Mouse (Mus musculus): ENCODE results near the gene Neu2.

Gene Neu2

GRCm38 (mm10) chr1:87620211-87620668, 110.6 kb downstream of the Neu2 start, which contains the start of gene Inpp5d:
Gene Inpp5d (plus strand): TSS chr1:87620312.
- DNase-seq (ENCODE audit: low spot score): no peak

- no peak for DNase-seq (ENCODE audit: low spot score)
Measured at GRCm38 (mm10) chr1:87620693-87621092, 111.0 kb downstream of the Neu2 start.

- no peak for DNase-seq (ENCODE audit: low spot score)
Measured at GRCm38 (mm10) chr1:87621146-87621857, 111.6 kb downstream of the Neu2 start.

- DNase-seq (ENCODE audit: low spot score): no peak
Measured at GRCm38 (mm10) chr1:87621858-87622279, 112.2 kb downstream of the Neu2 start.

- no peak for DNase-seq (ENCODE audit: low spot score)
Measured at GRCm38 (mm10) chr1:87623977-87624666, 114.4 kb downstream of the Neu2 start.

- DNase-seq (ENCODE audit: low spot score): no peak
Measured at GRCm38 (mm10) chr1:87624826-87625225, 115.1 kb downstream of the Neu2 start.

GRCm38 (mm10) chr1:87625254-87626025, 115.8 kb downstream of the Neu2 start:
- no peak for DNase-seq (ENCODE audit: low spot score)

- DNase-seq (ENCODE audit: low spot score): no peak
Measured at GRCm38 (mm10) chr1:87626344-87626743, 116.7 kb downstream of the Neu2 start.

GRCm38 (mm10) chr1:87628085-87628484, 118.4 kb downstream of the Neu2 start:
- no peak for DNase-seq (ENCODE audit: low spot score)

- no peak for DNase-seq (ENCODE audit: low spot score)
Measured at GRCm38 (mm10) chr1:87631584-87631983, 121.9 kb downstream of the Neu2 start.

GRCm38 (mm10) chr1:87632163-87632562, 122.5 kb downstream of the Neu2 start:
- no peak for DNase-seq (ENCODE audit: low spot score)

- DNase-seq (ENCODE audit: low spot score): no peak
Measured at GRCm38 (mm10) chr1:87636716-87637117, 127.0 kb downstream of the Neu2 start.

- no peak for DNase-seq (ENCODE audit: low spot score)
Measured at GRCm38 (mm10) chr1:87637121-87637877, 127.6 kb downstream of the Neu2 start.

- no peak for DNase-seq (ENCODE audit: low spot score)
Measured at GRCm38 (mm10) chr1:87637878-87638600, 128.3 kb downstream of the Neu2 start.

GRCm38 (mm10) chr1:87639724-87640123, 130.0 kb downstream of the Neu2 start:
- DNase-seq (ENCODE audit: low spot score): no peak

GRCm38 (mm10) chr1:87640165-87640661, 130.5 kb downstream of the Neu2 start:
- no peak for DNase-seq (ENCODE audit: low spot score)

GRCm38 (mm10) chr1:87643016-87643415, 133.3 kb downstream of the Neu2 start:
- DNase-seq (ENCODE audit: low spot score): no peak

GRCm38 (mm10) chr1:87645041-87645440, 135.4 kb downstream of the Neu2 start:
- no peak for DNase-seq (ENCODE audit: low spot score)

GRCm38 (mm10) chr1:87645748-87646147, 136.1 kb downstream of the Neu2 start:
- no peak for DNase-seq (ENCODE audit: low spot score)

Measured in urinary bladder, postnatal 10 days (tissue).